Mouse (Mus musculus): ENCODE results near the gene Usp38.

Gene Usp38

DNA sequence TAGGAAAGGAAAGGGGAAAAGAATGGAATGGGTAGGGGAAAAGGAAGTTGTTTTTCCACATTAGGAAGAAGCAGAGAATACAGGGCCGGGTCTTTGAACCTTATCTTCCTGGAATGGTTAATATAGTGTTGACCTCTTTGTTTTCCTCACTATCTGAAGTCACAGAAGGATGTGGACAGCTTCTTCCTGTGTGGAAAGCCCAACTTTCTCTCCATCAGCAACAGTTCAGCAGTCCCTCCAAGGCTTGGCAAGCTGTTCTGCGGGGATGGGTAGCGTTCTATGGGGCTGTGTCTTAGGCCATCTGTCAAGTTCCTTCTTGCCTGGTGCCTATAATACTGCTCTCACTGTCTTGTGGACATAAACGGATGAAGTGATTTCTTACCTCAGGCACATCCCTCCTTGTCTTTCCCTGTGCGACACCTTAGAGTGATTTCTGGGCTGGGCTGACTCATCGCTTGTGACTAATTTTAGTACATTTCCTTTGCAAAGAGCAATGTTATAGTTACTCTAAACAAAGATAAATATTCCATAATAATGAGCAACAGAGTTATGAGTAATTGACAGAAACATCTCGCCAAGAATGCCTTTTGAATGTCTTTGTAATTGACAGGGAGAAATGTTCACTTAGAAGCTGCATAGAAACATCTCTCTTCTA lies 52.7 kb downstream of the Usp38 start:
- no peak for DNase-seq

DNA sequence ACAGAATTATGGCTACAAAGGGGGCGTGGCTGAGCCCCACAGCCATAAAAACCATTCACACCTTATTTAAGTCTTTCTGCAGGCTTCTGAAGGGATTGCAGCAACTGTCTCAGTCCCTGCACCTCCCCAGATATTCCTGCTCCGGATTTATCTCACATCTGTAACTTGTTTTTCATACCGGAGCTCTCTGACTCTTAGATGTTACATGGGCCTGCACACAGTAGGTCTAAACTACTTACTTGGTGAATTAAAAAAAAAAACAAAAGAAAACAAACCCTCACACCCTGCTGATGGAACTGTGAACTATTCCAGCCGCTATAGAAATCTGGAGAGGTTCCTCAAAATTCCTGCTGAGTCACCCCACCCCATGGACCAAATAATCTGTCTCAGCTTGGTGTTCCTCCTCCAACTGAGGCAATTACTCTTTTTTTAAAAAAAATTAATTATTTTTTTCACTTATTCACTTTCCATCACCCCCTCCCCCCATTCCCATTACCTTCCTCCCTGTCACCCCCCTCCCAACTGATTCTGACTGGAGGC lies 53.6 kb downstream of the Usp38 start:
- DNase-seq = no peak

DNA sequence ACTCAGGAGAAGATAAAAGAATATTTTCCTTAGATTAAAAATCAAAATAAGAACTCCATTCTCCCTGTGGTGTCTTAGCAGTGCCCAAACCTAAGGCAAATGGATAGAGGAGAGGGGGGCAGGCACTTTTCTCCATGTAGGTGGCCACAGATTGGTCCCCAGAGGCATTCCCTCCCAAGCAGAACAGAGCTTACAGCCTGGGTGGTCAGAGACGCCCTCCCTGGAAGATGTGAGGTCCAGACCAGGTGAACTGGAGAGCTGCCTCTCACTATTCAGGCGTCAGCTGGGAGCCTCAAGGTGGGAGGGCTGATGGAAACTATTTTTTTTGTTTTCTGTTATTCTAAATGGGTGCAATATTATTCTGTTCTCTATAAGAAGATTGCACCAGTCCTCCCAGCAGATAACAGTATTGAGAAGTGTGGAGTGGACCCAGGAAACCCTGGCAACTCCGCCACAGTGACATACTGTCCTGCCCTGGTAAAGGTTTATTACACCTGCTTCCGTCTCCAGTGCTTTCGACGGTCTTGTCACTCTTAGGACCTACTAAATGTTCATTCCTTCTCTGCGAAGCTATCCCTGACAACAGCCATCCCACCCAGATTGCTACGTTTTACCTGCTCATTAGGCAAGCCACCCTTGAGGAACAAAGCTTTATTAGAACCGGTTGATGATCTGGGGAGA lies 55.0 kb downstream of the Usp38 start:
- no peak for DNase-seq

DNA sequence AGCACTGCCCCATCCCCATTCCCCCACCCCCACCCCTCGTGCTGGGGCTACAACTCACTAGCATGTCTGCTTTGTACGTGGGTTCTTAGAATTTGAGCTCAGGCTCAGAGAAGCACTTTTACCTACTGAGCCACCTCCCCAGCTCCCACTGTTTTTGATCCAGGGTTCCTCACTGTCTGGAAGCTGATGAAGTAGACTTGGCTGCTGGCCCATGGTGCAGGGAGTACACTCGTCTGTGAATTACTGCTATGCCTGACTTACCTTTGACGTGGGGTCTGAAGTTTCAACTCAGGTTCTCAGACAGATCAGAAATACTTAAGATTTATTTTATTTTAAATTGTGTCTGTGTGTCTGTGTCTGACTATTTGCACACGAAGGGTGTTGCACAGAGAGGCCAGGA lies 57.0 kb downstream of the Usp38 start:
- no peak for DNase-seq

DNA sequence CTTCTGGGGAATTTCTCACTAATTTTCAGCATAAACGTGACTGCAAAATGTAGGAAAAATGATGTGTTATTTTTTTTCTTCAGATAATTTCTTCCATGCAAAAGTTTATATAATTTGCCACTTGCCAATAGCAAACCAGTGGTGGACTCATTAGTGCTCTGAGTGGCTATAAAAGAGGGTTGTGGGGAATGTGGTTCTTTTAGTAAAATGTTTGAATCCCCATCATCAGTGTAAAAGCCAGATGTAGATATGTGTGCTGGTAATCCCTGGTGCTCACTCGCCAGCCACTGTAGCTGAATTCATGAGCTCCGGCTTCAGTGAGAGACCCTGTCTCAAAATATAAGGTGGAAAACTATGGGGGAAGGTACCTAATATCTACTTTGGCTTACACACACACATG lies 61.8 kb downstream of the Usp38 start:
- no peak for DNase-seq

DNA sequence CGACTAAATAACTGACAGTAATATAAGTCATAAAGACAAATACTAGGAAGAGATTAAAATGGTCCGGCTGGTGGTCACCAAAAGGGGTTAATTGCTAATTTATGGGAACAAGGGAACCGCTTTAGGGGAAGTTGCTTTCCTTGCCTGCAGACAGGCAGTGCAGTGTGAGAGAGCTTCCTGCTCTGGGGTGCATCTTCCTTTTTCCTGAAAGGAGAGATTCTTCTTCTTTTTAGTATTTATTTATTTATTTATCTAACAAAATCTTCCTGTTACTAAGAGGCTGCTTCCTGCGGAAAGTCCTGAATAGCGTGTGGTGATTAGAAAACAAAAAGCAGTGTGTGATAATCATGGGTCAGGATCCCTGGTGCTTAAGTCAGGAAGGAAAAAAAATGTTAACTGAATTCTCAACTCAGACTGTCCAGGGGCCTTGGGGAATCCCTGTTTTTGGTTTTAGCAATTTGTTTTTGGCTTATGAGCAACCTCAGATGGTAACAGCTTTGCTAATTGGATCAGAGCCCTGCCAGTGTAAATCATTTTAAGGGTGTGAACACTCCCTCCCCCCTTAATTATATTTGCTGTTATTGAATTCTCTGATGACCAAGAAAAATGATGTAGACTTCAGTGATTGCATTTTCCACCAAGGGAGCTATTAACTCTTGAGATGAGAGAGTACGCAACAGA lies 62.4 kb downstream of the Usp38 start:
- no peak for DNase-seq

DNA sequence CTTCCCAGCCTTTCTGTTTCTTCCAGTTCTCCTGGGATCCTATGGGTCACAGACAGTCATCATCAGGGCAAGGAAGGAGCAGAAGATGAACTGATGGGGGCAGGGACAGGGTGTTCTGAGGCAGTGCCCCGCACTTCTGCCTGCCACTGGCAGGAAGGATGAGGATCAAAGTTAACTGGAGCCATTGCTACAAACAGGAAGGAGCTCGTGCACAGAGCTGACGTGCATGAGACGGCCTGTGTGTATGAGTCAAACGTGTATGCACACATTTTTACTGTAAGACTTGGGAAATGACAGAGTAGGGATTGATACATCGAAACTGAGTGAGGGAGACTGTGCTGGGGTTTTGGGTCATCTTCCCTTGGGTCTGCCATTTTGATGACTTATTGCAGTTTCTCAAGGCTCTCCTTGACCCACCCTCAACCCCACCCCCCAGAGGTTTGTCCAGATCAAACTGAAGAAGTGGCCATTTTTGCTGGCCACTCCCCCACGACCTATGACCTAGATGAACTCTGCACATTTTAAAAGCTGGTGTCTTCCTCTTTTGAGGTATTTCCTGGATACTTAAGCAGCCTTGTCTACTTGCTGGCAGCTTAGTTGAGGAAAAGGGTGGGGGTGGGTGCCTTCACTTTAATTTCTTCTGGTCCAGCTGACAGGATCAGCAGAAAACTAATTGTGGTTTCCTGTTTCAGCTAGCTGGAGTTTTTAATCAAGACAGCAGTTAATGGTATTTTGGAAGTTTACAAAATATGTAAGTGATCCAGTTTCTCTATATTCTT lies 66.1 kb downstream of the Usp38 start:
- no peak for DNase-seq

DNA sequence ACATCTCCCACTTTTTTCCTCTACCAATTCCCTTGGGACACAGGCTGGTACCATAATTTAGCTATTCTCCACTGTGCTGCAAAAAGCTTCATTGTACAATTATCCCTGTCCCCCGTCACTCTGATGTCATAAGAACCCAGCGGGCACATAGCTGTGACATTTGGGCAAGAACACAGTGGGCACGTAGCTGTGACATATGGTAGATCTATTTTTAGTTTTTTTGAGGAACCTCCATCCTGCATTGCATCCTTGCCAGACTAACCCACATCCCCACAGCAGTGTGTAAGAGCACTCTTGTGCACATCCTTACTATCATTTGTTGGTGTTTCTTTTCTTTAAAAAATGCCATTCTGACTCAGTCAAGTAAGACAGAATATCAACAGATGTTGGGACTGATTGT lies 71.0 kb downstream of the Usp38 start:
- DNase-seq = no peak

DNA sequence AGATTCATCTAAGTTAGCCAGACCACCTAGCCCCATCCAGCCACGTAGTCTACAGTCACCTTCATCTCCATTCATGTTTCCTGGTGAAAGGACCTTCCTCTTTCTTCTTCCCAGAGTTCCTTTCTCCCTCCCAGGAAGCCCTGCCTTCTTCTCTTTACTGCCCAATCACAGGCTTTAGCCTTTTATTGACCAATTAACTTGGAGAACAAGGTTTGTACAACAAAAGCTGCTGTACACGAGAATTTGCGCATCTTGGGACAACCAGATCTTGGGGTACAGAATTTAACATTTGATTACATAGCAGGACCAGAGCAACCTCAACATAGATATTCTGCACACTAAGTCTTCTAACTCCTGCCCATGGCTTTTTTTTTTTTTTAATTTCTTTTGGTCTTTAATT lies 73.1 kb downstream of the Usp38 start:
- DNase-seq = no peak

DNA sequence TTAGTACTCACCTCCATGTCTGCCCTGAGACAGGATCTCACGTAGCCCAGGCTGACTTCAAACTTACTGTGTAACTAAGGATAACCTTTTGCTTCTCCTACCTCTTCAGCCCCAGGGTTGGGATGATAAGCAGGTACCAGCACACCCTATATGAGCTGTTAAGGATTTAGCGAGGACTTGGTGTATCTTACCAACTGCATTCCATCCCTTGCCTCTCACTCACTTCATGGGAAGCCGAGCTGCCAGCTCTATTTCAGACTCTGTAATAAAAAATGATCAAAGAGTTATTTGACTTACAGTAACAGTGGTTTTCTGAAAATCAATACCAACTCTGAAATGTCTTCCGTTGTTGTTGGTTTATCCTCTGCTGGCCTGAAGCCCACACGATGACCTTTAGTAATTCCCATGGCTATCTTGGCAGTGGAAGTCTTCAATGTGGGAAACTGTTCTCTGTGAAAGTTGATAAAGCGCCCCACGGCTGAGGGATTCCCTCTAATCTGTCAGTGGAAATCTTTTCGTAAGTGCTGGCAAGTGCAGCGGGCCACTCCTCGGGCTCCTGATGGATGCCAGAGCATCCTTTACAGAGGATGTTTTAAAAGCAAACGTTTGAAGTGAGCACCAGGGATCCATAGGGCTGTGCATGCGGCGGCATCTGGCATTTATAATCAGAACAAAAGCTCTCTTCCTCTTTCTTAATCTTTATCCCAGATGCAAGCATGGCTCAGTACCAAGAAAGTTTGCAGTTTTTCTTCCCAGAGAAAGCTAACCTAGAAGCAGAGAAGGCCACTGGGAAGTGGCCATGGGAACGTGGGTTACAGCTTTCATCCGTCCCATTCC lies 76.7 kb downstream of the Usp38 start:
- peak; percentile 17 for DNase-seq

All from lung, postnatal 14 days (tissue).